8 mouse cellular contexts compared by ENCODE assay signal in genomic region chr1:191193657-191194424, GRCm38 (mm10). TPM values are rescaled to one million over a fixed set of nuclear protein-coding genes. Genes with fewer than 3 reads are reported as not detected.
DNase-seq lines count a peak whose midpoint lies in the region; ATAC-seq lines count a peak whose summit lies in the region.
"Had no signal": no experiment of that assay in that cellular context is flagged by ENCODE, and none has a peak within 500 bp of the region (broad histone marks: within the 10 kb centered on the region; RNA-seq: fewer than 3 reads in every experiment).

No protein-coding gene starts in this region.

- peaks cover 6% of the 10 kb centered on the region for H3K4me1 ChIP-seq in midbrain, embryonic 11.5 days (ENCODE audit: control insufficient read depth, insufficient read depth, low read length)
- no peaks in the 10 kb centered on the region for H3K4me1 ChIP-seq in midbrain, embryonic 16.5 days (ENCODE audit: control insufficient read depth, insufficient read depth, low read length)
- 0 out of 2 replicates have a peak, but pooled peaks cover 3% of the 10 kb centered on the region for H3K4me1 ChIP-seq in intestine, embryonic 14.5 days (replicated peaks; ENCODE audit: control insufficient read depth, insufficient read depth, low read length)

- H3K27me3 ChIP-seq in midbrain, embryonic 11.5 days (ENCODE audit: control insufficient read depth, insufficient read depth, low read length) = no peaks in the 10 kb centered on the region
- no peaks in the 10 kb centered on the region for H3K27me3 ChIP-seq in midbrain, embryonic 16.5 days (ENCODE audit: control insufficient read depth, insufficient read depth, low read depth, low read length)
- no peaks in the 10 kb centered on the region for H3K27me3 ChIP-seq in intestine, embryonic 14.5 days (replicated peaks; ENCODE audit: control insufficient read depth, insufficient read depth, low read length)

- H3K9me3 ChIP-seq in midbrain, embryonic 11.5 days (ENCODE audit: control insufficient read depth, low read length) = no peaks in the 10 kb centered on the region
- no peaks in the 10 kb centered on the region for H3K9me3 ChIP-seq in midbrain, embryonic 16.5 days (replicated peaks; ENCODE audit: control insufficient read depth, low read length, poor library complexity, severe bottlenecking)
- no peaks in the 10 kb centered on the region for H3K9me3 ChIP-seq in intestine, embryonic 14.5 days (ENCODE audit: control insufficient read depth, low read length)
- H3K9me3 ChIP-seq: heart, embryonic 13.5 days had no signal

- no peaks in the 10 kb centered on the region for H3K36me3 ChIP-seq in midbrain, embryonic 11.5 days (ENCODE audit: control insufficient read depth, insufficient read depth, low read length)
- H3K36me3 ChIP-seq in midbrain, embryonic 16.5 days (ENCODE audit: control insufficient read depth, insufficient read depth, low read length) = no peaks in the 10 kb centered on the region
- no peaks in the 10 kb centered on the region for H3K36me3 ChIP-seq in intestine, embryonic 14.5 days (ENCODE audit: control insufficient read depth, insufficient read depth, low read length)
- H3K36me3 ChIP-seq in macrophage (ENCODE audit: inconsistent target) = no peaks in the 10 kb centered on the region
- H3K36me3 ChIP-seq: heart, embryonic 13.5 days had no signal

- H3K79me2 ChIP-seq in macrophage (ENCODE audit: inconsistent target) = no peaks in the 10 kb centered on the region

- H3K4me3 ChIP-seq in midbrain, embryonic 11.5 days (ENCODE audit: low read depth, low read length) = no peak overlapping the region
- no peak overlapping the region for H3K4me3 ChIP-seq in midbrain, embryonic 16.5 days (ENCODE audit: low read depth, low read length)
- no peak overlapping the region for H3K4me3 ChIP-seq in intestine, embryonic 14.5 days (ENCODE audit: low read depth, low read length)
- no peak overlapping the region for H3K4me3 ChIP-seq in macrophage (ENCODE audit: inconsistent target)
- H3K4me3 ChIP-seq: heart, embryonic 13.5 days had no signal

- peak; percentile 77 for DNase-seq in midbrain, embryonic 11.5 days (ENCODE audit: low spot score, missing footprints)
- DNase-seq in T-cell, adult 2 months (ENCODE audit: low spot score) = peak; percentile 70
- DNase-seq in intestine, embryonic 14.5 days (ENCODE audit: low spot score) = no peak
- DNase-seq in right cerebral cortex, postnatal 14 days = no peak
- DNase-seq in frontal cortex, postnatal 36 days (ENCODE audit: low spot score in 2 of 2) = no peak

- no peak overlapping the region for H3K9ac ChIP-seq in midbrain, embryonic 11.5 days (ENCODE audit: low read length)
- no peak overlapping the region for H3K9ac ChIP-seq in midbrain, embryonic 16.5 days (ENCODE audit: low read depth, low read length)
- H3K9ac ChIP-seq in intestine, embryonic 14.5 days (ENCODE audit: low read length) = no peak overlapping the region
- H3K9ac ChIP-seq: heart, embryonic 13.5 days had no signal

- WGBS in midbrain, embryonic 11.5 days = 53% methylated on average over 14 of the region's 14 CpGs
- WGBS in midbrain, embryonic 16.5 days = 59% methylated on average over 14 of the region's 14 CpGs
- 36% methylated on average over 14 of the region's 14 CpGs for WGBS in intestine, embryonic 14.5 days
- WGBS in macrophage (ENCODE audit: missing documents) = 6% methylated on average over 14 of the region's 14 CpGs

- ATAC-seq in midbrain, embryonic 11.5 days (ENCODE audit: low FRiP score) = no peak
- no peak for ATAC-seq in midbrain, embryonic 16.5 days
- ATAC-seq in intestine, embryonic 14.5 days (replicated peaks; ENCODE audit: low FRiP score, low TSS enrichment, low read depth) = 0 out of 2 replicates have a peak, but pooled peaks have one; percentile 51

- H3K4me2 ChIP-seq in midbrain, embryonic 11.5 days = no peak overlapping the region
- no peak overlapping the region for H3K4me2 ChIP-seq in midbrain, embryonic 16.5 days (ENCODE audit: low read length)
- no peak overlapping the region for H3K4me2 ChIP-seq in intestine, embryonic 14.5 days (ENCODE audit: low read length)
- H3K4me2 ChIP-seq: heart, embryonic 13.5 days had no signal

- no peak overlapping the region for H3K27ac ChIP-seq in midbrain, embryonic 11.5 days (ENCODE audit: low read depth, low read length)
- H3K27ac ChIP-seq in midbrain, embryonic 16.5 days (ENCODE audit: low read length) = no peak overlapping the region
- no peak overlapping the region for H3K27ac ChIP-seq in intestine, embryonic 14.5 days (ENCODE audit: low read depth)
- H3K27ac ChIP-seq in macrophage = peak overlapping the region; percentile 80
- H3K27ac ChIP-seq: heart, embryonic 13.5 days had no signal

RNA-seq across cellular contexts. Expression of gene Atf3, which starts 24.0 kb away (rescaled TPM):
- polyA plus RNA-seq in midbrain, embryonic 11.5 days (2014; fragmentation: Nextera tagmentation; extraction: Ambion mirVana) = 3.8 and 4.6 TPM in 2 replicates
- polyA plus RNA-seq in midbrain, embryonic 16.5 days (2015; fragmentation: Nextera tagmentation; extraction: Ambion mirVana) = 1.2 and 1.6 TPM in 2 replicates
- 4.4 and 4.9 TPM in 2 replicates for polyA plus RNA-seq in intestine, embryonic 14.5 days (2014; fragmentation: Nextera tagmentation; extraction: Ambion mirVana)
- 100 to 1,000 TPM in 22 of 26 experiments, 10 to 100 TPM in 4; 71.4 to 886 (median 177) TPM for total RNA-seq in macrophage (2018; cell fraction: chromatin; rRNA removed)
- 1,000 to 10,000 TPM in 3 of 26 experiments, 100 to 1,000 TPM in 23; 230 to 1,349 (median 405) TPM for total RNA-seq in macrophage (2018; cell fraction: cytosol; rRNA removed)
- 1,000 to 10,000 TPM in 2 of 26 experiments, 100 to 1,000 TPM in 24; 130 to 1,042 (median 343) TPM for total RNA-seq in macrophage (2018; cell fraction: nucleus; rRNA removed)
- 201 to 678 TPM (median 211 TPM) in 3 replicates for polyA plus RNA-seq in macrophage (2018)

RNA-seq across cellular contexts. Expression of gene Fam71a, which starts 29.2 kb away (rescaled TPM):
- not detected in 2 replicates for polyA plus RNA-seq in midbrain, embryonic 11.5 days (2014; fragmentation: Nextera tagmentation; extraction: Ambion mirVana)
- polyA plus RNA-seq in midbrain, embryonic 16.5 days (2015; fragmentation: Nextera tagmentation; extraction: Ambion mirVana) = not detected in 2 replicates
- not detected in 2 replicates for polyA plus RNA-seq in intestine, embryonic 14.5 days (2014; fragmentation: Nextera tagmentation; extraction: Ambion mirVana)
- total RNA-seq in macrophage (2018; cell fraction: chromatin; rRNA removed) = 1 to 10 TPM in 2 of 26 experiments, under 1 TPM in 11, not detected in 13; 0.28 to 1.7 (median 0.57) TPM
- total RNA-seq in macrophage (2018; cell fraction: cytosol; rRNA removed) = under 1 TPM in 2 of 26 experiments, not detected in 24; 0.09 TPM
- 10 to 100 TPM in 1 of 26 experiments, 1 to 10 TPM in 1, under 1 TPM in 15, not detected in 9; 0.21 to 15.2 (median 0.40) TPM for total RNA-seq in macrophage (2018; cell fraction: nucleus; rRNA removed)
- polyA plus RNA-seq in macrophage (2018) = not detected in 3 replicates
- polyA plus RNA-seq: heart, embryonic 13.5 days had no signal

Comparison
In these comparisons a context has a peak if more than half of its experiments do, and no peak if none do; other contexts are left out.
1. DNase-seq: peak in midbrain, embryonic 11.5 days (single experiment) and T-cell, adult 2 months (single experiment); none in intestine, embryonic 14.5 days (single experiment), right cerebral cortex, postnatal 14 days (single experiment) and frontal cortex, postnatal 36 days (0 of 2).
2. RNA of gene Atf3, which starts 24.0 kb away (polyA plus RNA-seq): 201 to 678 TPM in macrophage; 3.8 to 4.6 TPM in midbrain, embryonic 11.5 days, 4.4 to 4.9 TPM in intestine, embryonic 14.5 days and 1.2 to 1.6 TPM in midbrain, embryonic 16.5 days; every median in the first group is over 10 times any median in the second.